ENCODE assay signal across 15 mouse cellular contexts in the genomic region with DNA sequence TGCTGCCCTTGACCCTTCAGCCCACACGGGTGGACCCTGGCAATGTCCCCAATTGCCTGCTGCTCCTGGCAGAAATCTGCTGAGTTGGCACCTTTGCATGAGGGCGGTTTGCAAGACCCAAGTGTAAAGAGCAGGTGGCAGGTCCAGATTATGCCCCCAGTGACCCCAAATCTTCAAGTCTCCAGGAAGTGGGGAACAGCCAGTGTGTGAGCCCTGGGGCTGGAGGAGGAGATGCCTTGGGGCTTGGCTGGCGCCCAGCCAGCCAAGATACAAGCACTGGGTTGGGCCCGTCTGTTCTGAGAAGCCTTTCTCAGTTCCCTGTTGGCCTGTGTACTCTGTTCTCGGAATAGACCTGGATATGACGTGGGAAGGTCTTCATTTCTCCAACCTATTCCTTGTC. TPM values are rescaled to one million over a fixed set of nuclear protein-coding genes. Genes with fewer than 3 reads are reported as not detected.
A peak's percentile ranks its signal among the peaks of the same experiment; 100 is the strongest.
DNase-seq lines count a peak whose midpoint lies in the region; ATAC-seq lines count a peak whose summit lies in the region.
"Had no signal": no experiment of that assay in that cellular context is flagged by ENCODE, and none has a peak within 500 bp of the region (broad histone marks: within the 10 kb centered on the region; RNA-seq: fewer than 3 reads in every experiment).

No protein-coding gene starts in this region.

- DNase-seq in cerebellum, postnatal 14 days = peak; percentile 50 to 54
- no peak for DNase-seq in cerebellum, adult 11-12 months
- no peak for DNase-seq in liver, embryonic 11.5 days (ENCODE audit: low spot score)
- DNase-seq in kidney, adult 8-10 months = peak; percentile 42 to 69
- no peak for DNase-seq in thymus, adult 18-20 months
- DNase-seq in ovary, postnatal 14 days (ENCODE audit: low spot score) = no peak
- DNase-seq: gastrocnemius, postnatal 14 days; layer of hippocampus, postnatal 36 days; spleen, adult 18-20 months; thymus, postnatal 4 days had no signal

- peaks cover 4% of the 10 kb centered on the region for H3K4me1 ChIP-seq in liver, embryonic 11.5 days (replicated peaks; ENCODE audit: control insufficient read depth, insufficient read depth, low read length)
- peaks cover 28% of the 10 kb centered on the region; the same call in 1 of the 2 replicates for H3K4me1 ChIP-seq in liver, embryonic 12.5 days

- 0 out of 2 replicates have a peak, but pooled peaks have one; percentile 20 for ATAC-seq in liver, embryonic 11.5 days (replicated peaks; ENCODE audit: low FRiP score)
- no peak for ATAC-seq in liver, embryonic 12.5 days
- peak; percentile 70 for ATAC-seq in megakaryocyte-erythroid progenitor cell, adult 5-6 weeks (replicated peaks; ENCODE audit: low FRiP score, low TSS enrichment, poor library complexity, severe bottlenecking)

- H3K9ac ChIP-seq in liver, embryonic 11.5 days (ENCODE audit: low read depth, low read length) = no peak overlapping the region
- no peak overlapping the region for H3K9ac ChIP-seq in liver, embryonic 12.5 days
- H3K9ac ChIP-seq: hindbrain, embryonic 13.5 days; limb, embryonic 15.5 days had no signal

- WGBS in liver, embryonic 11.5 days = 59% methylated on average over 6 of the region's 6 CpGs
- WGBS in liver, embryonic 12.5 days (ENCODE audit: insufficient replicate concordance) = 53% methylated on average over 6 of the region's 6 CpGs

- no peak overlapping the region for H3K4me2 ChIP-seq in liver, embryonic 11.5 days
- H3K4me2 ChIP-seq in liver, embryonic 12.5 days = no peak overlapping the region
- H3K4me2 ChIP-seq: hindbrain, embryonic 13.5 days; limb, embryonic 15.5 days had no signal

- H3K9me3 ChIP-seq in liver, embryonic 11.5 days (ENCODE audit: control insufficient read depth, low read length) = no peaks in the 10 kb centered on the region
- no peaks in the 10 kb centered on the region for H3K9me3 ChIP-seq in liver, embryonic 12.5 days (replicated peaks)
- H3K9me3 ChIP-seq: hindbrain, embryonic 13.5 days; limb, embryonic 15.5 days had no signal

- no peaks in the 10 kb centered on the region for H3K27me3 ChIP-seq in liver, embryonic 11.5 days (replicated peaks; ENCODE audit: control insufficient read depth, insufficient read depth, low read length)
- no peaks in the 10 kb centered on the region for H3K27me3 ChIP-seq in liver, embryonic 12.5 days (replicated peaks)
- H3K27me3 ChIP-seq: hindbrain, embryonic 13.5 days; limb, embryonic 15.5 days had no signal

- H3K4me3 ChIP-seq in liver, embryonic 11.5 days (ENCODE audit: low read depth, low read length) = no peak overlapping the region
- H3K4me3 ChIP-seq in liver, embryonic 12.5 days = no peak overlapping the region
- H3K4me3 ChIP-seq: hindbrain, embryonic 13.5 days; limb, embryonic 15.5 days had no signal

- H3K36me3 ChIP-seq in liver, embryonic 11.5 days (ENCODE audit: control insufficient read depth, insufficient read depth, low read length) = peaks cover 5% of the 10 kb centered on the region; the same call in 1 of the 2 replicates
- H3K36me3 ChIP-seq in liver, embryonic 12.5 days = peaks cover 33% of the 10 kb centered on the region

- no peak overlapping the region for H3K27ac ChIP-seq in liver, embryonic 11.5 days (ENCODE audit: low read depth, low read length)
- H3K27ac ChIP-seq in liver, embryonic 12.5 days = no peak overlapping the region
- H3K27ac ChIP-seq: hindbrain, embryonic 13.5 days had no signal

RNA-seq across cellular contexts. Expression of gene Orai1, which starts 12.6 kb away (rescaled TPM):
- 8.6 and 9.6 TPM in 2 replicates for polyA plus RNA-seq in liver, embryonic 11.5 days (2014; fragmentation: Nextera tagmentation; extraction: Ambion mirVana)
- 11.6 and 11.9 TPM in 2 replicates for polyA plus RNA-seq in liver, embryonic 12.5 days (2016; fragmentation: Nextera tagmentation; extraction: Ambion mirVana)
- 6.0 and 7.7 TPM in 2 replicates for total RNA-seq in megakaryocyte-erythroid progenitor cell, adult 5-6 weeks (2014; fragmentation: Nextera tagmentation)
- total RNA-seq in megakaryocyte-erythroid progenitor cell, adult 5-6 weeks (2017) = 3.9 and 4.9 TPM in 2 replicates

RNA-seq across cellular contexts. Expression of gene Morn3, which starts 19.4 kb away (rescaled TPM):
- not detected in 2 replicates for polyA plus RNA-seq in liver, embryonic 11.5 days (2014; fragmentation: Nextera tagmentation; extraction: Ambion mirVana)
- not detected in 2 replicates for polyA plus RNA-seq in liver, embryonic 12.5 days (2016; fragmentation: Nextera tagmentation; extraction: Ambion mirVana)
- not detected in 2 replicates for total RNA-seq in megakaryocyte-erythroid progenitor cell, adult 5-6 weeks (2014; fragmentation: Nextera tagmentation)
- not detected in 2 replicates for total RNA-seq in megakaryocyte-erythroid progenitor cell, adult 5-6 weeks (2017)
- total RNA-seq: gastrocnemius, postnatal 14 days; layer of hippocampus, postnatal 36 days; midbrain, postnatal 0 days had no signal

RNA-seq across cellular contexts. Expression of gene Kdm2b, which starts 37.8 kb away (rescaled TPM):
- polyA plus RNA-seq in liver, embryonic 11.5 days (2014; fragmentation: Nextera tagmentation; extraction: Ambion mirVana) = 46.8 and 48.8 TPM in 2 replicates
- 28.9 and 30.6 TPM in 2 replicates for polyA plus RNA-seq in liver, embryonic 12.5 days (2016; fragmentation: Nextera tagmentation; extraction: Ambion mirVana)
- 58.8 and 70.5 TPM in 2 replicates for total RNA-seq in megakaryocyte-erythroid progenitor cell, adult 5-6 weeks (2014; fragmentation: Nextera tagmentation)
- 62.3 and 64.0 TPM in 2 replicates for total RNA-seq in megakaryocyte-erythroid progenitor cell, adult 5-6 weeks (2017)

RNA-seq across cellular contexts. Expression of gene Tmem120b, which starts 40.8 kb away (rescaled TPM):
- 24.3 and 24.8 TPM in 2 replicates for polyA plus RNA-seq in liver, embryonic 11.5 days (2014; fragmentation: Nextera tagmentation; extraction: Ambion mirVana)
- 28.2 and 30.3 TPM in 2 replicates for polyA plus RNA-seq in liver, embryonic 12.5 days (2016; fragmentation: Nextera tagmentation; extraction: Ambion mirVana)
- 22.0 and 24.8 TPM in 2 replicates for total RNA-seq in megakaryocyte-erythroid progenitor cell, adult 5-6 weeks (2014; fragmentation: Nextera tagmentation)
- 4.0 and 12.6 TPM in 2 replicates for total RNA-seq in megakaryocyte-erythroid progenitor cell, adult 5-6 weeks (2017)

Comparison
In these comparisons a context has a peak if more than half of its experiments do, and no peak if none do; other contexts are left out.
1. DNase-seq: peak in cerebellum, postnatal 14 days (2 of 2) and kidney, adult 8-10 months (2 of 2); none in cerebellum, adult 11-12 months (single experiment), liver, embryonic 11.5 days (single experiment), thymus, adult 18-20 months (0 of 2) and ovary, postnatal 14 days (single experiment).